Mouse (Mus musculus): Measurements from ENCODE around the gene BC034090.
"Not testable (repeated sequence)": the region's sequence is repeated elsewhere in the genome, so short reads cannot be mapped to it uniquely, and the experiment has no call there.

BC034090 gene

GRCm38 (mm10) chr1:155191219-155191618, 53.0 kb downstream of the BC034090 start:
- no peak for DNase-seq (ENCODE audit: low spot score)

- DNase-seq (ENCODE audit: low spot score), result no peak
Measured at GRCm38 (mm10) chr1:155188656-155189055, 55.6 kb downstream of the BC034090 start.

- no peak for DNase-seq (ENCODE audit: low spot score)
Measured at GRCm38 (mm10) chr1:155184191-155184590, 60.1 kb downstream of the BC034090 start.

- no peak for DNase-seq (ENCODE audit: low spot score)
Measured at GRCm38 (mm10) chr1:155178192-155178924, 65.9 kb downstream of the BC034090 start.

GRCm38 (mm10) chr1:155174424-155174823, 69.8 kb downstream of the BC034090 start:
- no peak for DNase-seq (ENCODE audit: low spot score)

GRCm38 (mm10) chr1:155173644-155174016, 70.6 kb downstream of the BC034090 start:
- DNase-seq (ENCODE audit: low spot score), result not testable (repeated sequence)

GRCm38 (mm10) chr1:155172895-155173643, 71.2 kb downstream of the BC034090 start:
- no peak for DNase-seq (ENCODE audit: low spot score)

GRCm38 (mm10) chr1:155169935-155170334, 74.3 kb downstream of the BC034090 start:
- no peak for DNase-seq (ENCODE audit: low spot score)

- DNase-seq (ENCODE audit: low spot score), result no peak
Measured at GRCm38 (mm10) chr1:155167453-155167852, 76.8 kb downstream of the BC034090 start.
